Mouse (Mus musculus): Measurements from ENCODE around the gene Gtf2i.

Gene Gtf2i

DNA sequence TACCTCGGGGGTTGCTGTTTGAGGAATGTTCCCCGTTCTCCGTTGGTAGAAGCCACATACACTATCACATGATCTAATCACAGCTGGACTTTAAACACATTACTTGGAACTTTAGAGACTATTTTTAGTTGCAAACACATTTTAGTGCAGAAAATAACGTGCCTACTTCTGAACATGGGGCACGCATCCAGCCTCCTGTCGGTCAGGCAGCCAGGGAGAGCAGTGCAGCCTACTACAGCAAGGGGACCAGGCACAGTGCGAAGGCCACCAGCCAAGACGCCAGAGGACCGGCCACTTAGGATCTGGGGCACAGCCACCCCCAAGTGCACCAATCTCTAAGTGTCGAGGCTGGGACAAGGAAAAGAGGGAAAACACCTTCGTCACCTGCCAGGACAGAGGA is 39.5 kb downstream of the Gtf2i start:
- no peak for DNase-seq

DNA sequence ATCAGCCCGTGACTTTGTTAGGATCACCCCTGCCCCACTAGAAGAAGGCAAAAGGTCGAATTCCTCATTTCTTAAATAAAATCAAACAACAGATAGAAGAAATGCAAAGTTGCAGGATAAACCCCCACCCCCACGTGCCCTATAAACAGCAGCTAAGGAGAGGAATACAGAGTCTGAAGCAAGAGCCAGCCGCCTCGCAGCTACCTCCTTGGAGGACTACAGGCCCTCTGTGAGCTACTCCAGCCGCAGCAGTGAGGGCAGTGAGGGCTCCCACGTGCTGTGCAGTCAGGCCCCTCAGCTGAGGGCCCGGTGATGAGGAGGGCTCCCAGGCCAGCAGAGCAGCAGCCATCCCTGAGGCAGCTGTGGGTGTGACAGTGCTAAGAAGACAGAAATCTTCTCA is 40.8 kb downstream of the Gtf2i start:
- DNase-seq, result no peak

DNA sequence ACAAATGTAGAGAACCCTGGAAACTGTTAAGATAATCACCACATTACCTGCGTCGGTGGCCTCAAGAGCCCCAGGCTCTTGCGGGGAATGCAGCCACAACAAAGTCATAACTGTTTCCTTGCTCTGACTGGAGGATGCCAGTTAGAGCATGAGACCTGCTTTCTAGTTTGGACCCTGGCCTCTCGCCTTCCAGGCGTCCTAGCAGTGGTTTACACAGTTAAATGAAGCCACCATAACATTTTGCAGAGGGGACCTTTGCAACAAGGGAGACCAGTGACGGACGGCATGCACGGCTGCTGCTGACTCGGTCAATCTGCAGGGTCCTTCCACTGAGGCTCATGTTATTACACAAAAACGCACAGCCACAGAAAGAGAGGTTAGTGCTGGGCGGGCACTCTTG is 41.8 kb downstream of the Gtf2i start:
- no peak for DNase-seq

DNA sequence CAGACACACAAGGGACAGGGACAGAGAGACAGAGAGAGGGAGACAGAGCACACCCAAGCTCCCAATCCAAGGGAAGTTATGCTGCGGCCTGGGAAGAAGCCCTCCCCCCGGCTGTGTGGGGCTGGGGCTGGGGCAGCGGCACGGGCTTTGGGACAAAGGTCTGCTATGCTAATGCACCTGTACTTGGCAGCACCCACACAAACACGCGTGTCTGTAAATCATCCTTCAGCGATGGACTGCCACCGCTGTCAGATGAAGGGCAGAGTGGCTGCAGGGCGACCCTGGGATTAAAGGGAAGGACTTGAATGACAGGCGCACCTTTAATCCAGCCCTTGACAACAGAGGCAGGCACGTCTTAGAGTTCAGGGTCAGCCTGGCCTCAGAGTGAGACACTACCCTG is 43.1 kb downstream of the Gtf2i start:
- no peak for DNase-seq

DNA sequence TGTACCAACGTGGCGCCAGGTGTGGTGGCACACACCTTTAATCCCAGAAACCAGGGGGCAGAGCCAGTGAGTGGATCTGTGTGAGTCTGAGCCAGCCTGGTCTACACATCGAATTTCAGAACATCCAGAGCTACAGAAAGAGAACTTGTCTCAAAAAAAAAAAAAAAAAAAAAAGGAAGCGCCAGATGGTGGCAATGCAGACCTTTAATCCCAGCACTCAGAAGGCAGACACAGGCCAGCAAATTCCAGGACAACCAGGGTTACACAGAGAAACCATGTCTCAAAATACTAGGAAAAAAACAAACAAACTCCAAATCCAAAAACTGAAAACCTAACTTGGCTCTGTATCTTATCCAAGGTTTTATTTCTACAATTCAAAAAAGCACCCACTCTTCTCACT is 44.0 kb downstream of the Gtf2i start:
- no peak for DNase-seq

DNA sequence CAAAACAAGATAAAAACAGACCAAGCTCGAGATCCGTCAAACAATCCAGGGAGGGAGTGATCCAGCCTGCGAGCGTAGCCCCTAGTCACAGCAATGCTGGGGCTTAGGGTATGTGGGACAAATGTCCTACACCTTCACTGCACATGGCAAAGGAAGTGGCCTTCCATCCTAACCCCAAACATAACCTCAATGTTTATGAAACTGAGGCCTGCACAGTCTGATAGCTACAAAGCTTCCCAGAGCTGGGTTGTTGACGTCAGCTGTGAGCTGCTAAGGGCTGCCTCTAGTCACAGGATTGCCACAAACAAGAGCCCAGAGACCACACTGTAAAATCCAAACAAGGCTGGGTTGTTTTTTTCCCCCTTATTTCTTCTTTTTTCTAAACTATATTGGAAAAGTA is 44.8 kb downstream of the Gtf2i start:
- no peak for DNase-seq

DNA sequence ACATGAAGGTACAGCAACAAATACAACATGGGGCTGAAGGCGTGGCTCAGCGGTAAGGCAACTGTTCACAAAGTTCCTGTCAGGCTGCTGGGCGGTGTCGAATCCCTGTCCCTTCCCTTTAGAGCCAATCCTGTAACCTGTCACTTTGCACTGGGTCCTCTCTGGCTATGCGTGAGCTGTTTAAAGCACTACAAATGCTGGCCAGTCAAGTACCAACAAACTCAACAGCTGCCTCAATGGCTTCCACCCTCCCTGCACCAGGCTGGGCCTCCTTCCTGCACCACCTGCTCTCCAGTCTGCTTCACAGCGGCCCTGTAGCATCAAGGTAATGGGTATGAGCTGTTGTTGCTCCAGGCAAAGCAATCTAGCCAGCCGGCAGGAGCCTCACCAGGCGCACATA is 45.8 kb downstream of the Gtf2i start:
- no peak for DNase-seq

DNA sequence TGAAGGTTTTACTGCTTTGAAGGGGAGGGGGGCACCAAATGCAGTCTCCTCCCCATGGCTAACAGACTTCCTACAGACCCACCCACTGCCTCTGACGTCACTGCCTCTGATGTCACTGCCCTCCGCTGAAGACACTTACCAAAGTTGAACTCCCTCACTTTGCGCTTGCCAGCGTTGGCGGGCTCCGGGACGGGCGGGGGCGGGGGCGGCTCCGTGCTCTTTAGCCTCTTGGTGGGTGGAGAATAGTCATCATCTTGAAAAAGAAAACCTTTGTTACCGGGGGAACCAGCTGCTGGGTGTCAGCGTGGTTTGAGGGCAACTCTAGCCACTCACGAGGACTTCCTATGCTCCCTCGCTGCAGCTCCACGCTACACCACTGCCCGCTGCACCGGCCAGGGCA is 48.2 kb downstream of the Gtf2i start:
- DNase-seq, result no peak

DNA sequence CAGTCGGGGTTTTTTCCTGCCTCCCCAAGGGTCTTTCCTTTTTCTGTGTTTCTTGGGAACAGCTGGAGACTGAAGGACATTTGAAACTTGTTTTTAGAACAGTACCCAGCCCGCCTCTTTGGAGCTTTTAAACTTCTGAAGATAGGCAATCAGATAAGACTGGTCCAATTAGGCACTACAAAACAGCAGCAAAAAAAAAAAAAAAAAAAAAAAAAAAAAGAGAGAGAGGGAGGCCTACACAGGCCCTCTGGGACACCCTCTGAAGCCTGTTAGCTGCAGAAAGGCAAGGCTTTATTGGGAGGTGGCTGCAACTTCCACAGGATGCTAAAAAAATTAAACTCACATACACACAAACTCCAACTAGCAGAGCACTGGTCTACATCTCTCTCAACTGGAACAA is 48.7 kb downstream of the Gtf2i start:
- DNase-seq, result no peak

DNA sequence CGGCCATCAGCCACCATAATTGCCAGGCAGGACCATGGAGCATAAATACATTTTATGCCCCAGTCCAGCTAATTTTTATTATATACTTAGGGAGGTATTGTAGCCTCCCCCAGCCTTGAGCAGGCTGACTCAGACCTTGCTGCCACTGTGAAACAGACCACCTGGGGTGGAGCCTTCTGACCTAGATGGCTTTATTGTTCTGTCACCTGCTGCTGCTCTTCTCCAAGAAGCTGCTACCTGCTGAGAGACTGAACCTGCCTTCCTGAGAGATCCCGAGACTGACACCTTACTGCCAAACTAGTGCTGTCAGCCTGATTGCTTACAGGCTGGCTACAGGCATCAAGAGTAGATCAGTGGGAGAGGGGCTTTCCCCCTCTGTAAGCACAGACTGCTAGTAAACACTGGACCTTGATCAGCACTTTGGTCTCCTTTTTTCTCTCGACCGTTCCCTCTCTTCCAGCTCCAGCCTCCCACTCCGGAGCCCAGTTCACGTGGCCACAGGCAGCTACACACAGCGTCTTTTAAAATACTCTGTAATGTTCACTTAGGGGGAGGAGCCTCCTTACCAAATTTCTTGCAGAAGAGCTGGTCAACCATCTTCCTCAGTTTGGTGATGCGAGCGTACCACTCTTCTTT is 54.4 kb downstream of the Gtf2i start:
- DNase-seq, result no peak

DNA sequence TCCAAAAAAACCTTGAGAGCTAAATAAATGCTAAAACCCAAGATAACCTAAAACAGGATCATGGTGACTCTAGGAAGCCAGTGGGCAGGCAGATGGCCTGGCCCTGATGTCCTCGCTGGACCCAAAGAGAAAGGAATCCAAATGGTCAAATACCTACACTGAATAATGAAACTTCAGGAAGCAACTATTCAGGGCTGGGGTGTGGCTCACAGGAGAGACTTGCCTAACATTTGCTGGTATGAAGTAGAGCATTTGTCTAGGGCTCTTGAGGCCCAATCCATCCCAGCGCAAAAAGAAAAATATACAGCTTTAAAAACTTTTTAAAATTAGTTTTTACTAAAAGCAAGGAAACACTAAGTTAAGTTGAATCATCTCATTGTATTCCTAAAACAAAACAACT is 55.6 kb downstream of the Gtf2i start:
- DNase-seq, result no peak

DNA sequence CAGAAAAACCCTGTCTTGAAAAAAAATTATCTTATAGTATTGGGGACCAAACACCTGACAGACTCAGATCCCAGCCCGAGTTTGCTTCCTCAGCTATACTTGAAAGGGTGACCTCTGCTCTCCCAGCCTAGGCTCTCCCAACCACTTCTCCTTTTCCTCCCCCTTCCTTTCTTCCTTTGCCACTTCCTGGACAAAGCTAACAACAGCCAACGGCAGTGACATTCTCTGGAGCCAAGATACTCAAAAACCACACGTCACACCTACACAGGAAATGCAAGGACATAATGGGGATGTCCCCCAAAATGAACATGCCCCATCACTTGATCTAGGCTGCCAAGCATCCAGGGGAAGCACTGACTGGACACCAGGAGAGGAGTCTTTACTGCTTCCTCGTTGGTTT is 56.2 kb downstream of the Gtf2i start:
- no peak for DNase-seq

DNA sequence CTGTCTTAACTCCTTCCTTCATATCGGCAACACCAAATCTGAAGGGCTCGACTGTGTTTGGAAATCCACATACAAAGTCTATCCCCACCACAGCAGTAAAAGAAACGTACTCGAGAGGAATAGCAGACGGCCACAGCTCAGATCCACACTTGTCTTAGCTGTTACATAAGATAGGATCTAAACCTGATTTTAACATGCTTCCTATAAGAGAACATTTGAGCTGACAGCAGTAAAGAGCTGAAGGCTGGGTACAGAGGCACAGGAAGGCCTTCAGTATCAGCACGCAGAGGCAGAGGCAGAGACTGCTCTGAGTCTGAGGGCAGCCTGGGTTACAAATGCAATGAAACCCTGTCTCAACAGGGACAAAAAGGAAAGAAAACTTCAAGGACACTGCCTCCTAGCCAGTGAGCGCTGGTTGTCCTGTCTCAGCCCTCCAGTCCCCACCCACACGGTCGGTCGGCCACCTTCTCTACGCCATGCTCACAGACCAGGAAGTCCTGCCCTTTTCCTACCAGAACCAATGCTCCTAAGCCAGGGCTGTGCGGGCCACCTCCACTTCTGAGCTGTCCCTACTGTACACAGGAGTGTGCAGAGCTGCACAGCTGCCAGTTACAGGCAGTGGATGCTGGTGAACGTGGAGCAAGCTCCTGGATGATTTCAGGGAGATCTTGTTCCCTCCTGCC is 57.1 kb downstream of the Gtf2i start:
- no peak for DNase-seq

DNA sequence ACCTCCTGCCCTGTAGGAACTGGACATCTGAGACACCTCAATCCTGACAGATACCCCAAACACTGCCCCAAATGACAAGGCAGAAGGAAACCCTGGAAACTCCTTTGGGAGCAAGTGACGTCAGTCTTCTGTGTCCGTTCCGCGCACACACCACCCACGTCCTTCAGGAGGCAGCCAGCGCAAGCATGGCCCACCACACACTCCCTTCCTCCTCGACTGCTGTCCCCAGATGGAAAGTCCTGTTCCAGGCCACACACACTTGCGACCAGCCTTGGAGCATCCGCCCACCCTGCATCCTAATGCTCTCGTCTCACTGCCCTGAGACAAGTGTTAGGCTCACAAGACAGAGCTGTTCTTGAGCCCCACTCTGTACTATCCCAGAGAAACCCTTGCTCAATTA is 59.3 kb downstream of the Gtf2i start:
- no peak for DNase-seq

DNA sequence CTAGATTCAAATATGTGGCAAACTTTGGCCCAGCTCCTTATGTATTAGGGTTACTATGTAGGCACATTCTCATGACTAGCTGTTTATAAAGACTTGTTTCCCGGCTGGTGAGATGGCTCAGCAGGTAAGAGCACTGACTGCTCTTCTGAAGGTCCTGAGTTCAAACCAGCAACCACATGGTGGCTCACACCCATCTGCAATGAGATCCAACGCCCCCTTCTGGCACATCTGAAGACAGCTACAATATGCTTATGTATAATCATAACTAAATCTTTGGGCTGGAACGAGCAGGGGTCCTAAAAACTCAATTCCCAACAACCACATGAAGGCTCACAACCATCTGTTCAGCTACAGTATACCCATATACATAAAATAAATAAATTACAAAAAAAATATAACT is 60.8 kb downstream of the Gtf2i start:
- DNase-seq, result no peak

DNA sequence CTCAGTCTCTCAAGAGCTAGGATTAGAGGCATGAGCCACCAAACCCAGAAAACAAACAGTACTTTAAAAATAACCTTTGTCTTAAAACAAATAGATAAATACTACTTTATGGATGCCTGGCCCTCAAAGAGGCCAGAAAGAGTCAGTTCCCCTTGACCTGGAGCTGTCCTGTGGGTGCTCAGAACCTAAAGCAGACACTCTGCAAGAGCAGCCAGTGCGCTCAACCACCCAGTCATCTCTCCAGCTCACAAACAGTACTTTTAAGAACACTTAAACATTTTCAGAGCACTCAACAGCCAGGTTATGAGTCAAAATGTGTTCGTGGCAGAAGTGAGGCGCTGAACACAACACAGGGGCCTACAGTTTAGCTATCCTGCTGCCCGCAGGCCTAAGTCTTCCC is 63.5 kb downstream of the Gtf2i start:
- no peak for DNase-seq

DNA sequence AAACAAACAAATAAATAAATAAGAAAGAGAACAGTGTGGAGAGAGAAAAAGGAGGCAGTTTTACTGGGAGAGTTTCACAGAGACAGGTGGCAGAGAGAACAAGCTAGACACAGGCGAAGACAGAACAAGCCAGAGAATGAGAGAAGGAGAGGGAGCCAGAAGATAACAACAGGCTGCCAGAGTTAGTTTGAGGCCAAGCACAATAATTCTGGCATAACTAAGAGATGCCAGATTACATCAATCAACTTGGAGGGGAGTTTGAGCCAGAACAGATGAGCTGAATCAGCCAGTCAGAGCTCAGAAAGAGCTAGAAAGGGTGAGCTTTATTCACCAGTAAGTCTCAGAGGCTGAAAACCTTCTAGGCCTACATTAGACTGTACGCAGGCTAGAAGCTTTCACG is 64.0 kb downstream of the Gtf2i start:
- DNase-seq, result no peak

DNA sequence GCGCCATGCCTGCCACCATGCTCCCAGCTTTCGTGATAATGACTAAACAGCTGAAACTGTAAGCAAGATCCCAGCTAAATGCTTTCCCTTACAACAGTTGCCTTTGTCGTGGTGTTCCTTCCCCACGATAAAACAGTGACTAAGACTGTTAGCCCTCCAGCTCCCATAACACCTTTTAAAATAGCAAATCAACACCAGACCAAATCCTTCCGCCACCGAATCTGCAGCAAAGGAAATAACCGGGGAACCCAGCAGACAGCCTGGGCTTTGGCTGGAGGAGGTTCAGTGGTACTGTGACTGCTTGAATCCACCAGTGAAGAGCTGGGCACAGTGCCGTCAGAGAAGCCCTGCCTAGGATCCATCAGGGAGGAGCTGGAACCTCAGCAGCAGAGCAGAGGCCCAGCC is 65.3 kb downstream of the Gtf2i start:
- DNase-seq, result no peak

DNA sequence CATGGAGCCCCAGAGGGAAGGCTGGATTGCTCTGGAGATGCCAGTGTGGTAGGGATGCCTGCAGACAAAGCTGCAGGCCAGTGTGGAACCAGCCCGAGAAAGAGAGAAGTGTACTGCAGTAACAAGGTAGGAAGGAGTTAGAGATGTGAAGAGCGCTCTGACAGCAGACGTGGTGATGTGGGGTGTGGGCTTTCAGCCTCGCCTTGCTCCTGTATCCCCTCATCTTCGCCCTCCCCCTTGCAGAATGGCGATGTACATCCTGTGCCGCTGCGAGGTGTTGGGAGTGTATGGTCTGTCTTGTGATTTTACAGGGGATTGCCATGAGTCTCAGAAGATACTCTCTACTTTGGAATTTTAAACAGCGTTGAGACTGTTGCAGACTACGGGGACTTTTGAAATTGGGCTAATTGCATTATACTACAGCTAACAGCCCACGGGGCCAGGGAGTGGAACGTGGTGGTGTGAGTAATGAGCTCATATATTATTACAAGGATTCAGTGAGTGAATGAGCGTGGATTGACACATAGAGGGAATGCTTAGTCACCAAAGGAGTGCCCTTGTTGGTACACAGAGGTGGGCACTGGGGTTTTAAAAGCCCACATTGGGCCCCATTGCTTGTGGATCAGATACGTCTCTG is 65.8 kb downstream of the Gtf2i start:
- DNase-seq, result no peak

DNA sequence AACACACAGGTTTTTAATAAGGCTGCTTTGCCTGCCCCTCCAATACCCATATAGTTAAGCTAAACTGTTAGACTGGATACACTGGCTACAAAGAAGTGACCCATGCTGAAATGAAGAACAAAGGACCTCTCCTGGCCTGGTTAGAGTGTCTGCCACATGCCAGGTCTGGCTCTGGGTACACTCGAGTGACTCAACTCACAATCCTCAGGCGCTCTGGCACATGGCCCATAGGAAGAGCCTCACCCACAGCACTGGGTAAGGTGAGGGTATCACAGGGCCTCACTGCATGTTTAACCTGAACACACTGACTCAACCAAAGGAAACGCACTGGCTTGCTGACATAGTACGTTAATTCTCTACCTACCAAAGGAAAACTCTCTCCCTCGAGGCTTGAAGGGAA is 68.4 kb downstream of the Gtf2i start:
- DNase-seq, result no peak

DNA sequence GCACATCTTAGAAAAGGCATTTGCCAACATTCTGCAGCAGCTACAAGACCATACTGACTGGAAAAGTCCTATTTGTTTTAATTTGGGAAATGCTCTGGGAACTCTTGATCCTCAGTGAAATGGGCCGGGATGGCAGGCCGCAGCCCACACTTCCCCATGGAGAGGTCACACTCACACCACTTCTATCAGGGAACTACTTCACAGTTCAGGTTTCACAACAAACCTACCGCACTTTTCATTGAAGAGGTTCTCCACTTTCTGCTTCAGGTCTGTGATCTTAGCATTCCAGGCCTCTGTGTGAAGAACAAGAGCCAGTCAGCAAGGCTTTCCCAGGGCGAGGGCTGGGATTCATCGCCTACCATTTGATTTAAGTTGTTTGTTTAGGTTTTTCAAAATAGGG is 69.7 kb downstream of the Gtf2i start:
- DNase-seq, result no peak

DNA sequence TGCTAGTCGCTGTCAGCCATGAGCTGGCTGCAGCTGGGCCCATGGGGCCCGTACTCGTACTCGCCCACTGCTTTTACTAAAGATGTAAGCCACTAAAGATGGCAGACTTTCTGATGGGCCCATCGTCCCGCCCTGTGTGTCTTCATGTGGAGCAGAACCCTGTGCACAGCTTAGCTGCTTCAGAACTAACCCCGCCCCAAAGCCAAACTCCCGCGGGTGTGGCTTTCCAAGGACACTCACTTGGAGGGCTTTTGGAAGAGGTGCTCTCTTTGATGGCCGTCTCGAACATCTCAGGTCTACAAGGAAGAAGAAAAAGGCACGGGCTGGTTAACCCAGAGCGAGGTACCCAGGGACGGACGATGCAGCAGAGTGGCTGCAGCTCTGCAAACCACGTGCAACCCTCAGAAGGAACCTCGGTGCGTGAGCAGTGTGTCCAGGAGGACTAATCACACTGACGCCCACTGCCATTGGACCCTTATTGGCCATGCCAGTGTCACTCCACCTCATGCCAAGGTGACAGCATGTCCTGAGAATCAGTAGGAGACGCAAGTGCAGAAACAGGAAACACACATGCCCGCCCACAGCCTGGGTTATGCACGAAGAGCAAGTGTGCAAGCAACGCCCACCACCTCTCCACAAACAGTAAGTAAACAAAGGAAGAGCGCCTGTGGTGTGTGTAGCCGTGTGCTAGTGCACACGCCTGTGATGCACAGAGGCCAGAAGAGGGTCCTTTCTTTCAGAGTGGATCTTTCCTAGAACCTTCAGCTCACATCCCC is 70.7 kb downstream of the Gtf2i start:
- no peak for DNase-seq

DNA sequence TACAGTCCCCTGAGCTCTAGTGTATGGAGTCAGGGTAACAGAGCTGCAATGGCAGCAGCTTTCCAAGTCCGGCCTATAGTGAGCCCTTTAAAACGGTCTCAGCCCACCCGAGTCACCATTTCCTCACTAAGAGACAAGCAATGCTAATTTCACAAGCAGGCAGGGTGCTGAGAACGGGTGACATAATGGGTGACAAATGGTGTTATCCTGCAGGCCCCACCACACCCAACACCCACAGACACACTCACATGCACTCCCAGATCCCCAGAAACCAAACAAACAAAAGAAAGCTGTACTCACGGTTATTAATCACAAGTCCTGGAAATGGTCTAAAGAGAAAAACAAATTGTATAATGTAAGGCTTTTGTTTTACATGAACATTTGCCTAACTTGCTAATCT is 72.7 kb downstream of the Gtf2i start:
- DNase-seq, result no peak

All from cerebellum, adult 8-10 months (tissue).